Mouse (Mus musculus) skeletal muscle tissue, adult 2 months (tissue): ENCODE data around the gene Heatr9.
"Not testable (repeated sequence)": the region's sequence is repeated elsewhere in the genome, so short reads cannot be mapped to it uniquely, and the experiment has no call there.

ENCODE experiments used
- DNase-seq: peaks from one replicate; pipeline ENCODE4 v3.0.0-alpha.2; 2012; ENCODE audit warnings: low read depth, low spot score

Gene Heatr9

DNA sequence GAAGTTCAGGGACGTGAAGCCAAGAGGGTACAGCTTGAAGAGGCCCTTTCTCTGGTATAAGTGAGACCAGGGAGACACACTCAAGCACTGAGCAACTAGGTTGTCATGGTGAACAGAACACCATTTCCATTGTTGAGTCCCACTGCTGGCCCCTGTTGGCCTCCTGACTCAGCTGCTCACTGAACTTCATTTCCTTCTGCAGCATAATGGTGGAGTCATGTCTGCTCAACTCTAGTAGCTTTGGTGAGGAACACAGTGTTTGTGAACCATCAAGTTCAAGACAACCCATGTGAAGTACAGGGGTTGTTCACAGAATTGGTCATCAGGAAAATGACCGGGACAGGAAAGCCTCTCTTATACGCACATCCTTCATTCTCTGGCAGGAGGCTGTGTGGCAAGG is at the start of gene Heatr9:
Gene Heatr9 (minus strand): TSS at position 101 of the 400 bp plus-strand sequence.
- DNase-seq, result no peak

DNA sequence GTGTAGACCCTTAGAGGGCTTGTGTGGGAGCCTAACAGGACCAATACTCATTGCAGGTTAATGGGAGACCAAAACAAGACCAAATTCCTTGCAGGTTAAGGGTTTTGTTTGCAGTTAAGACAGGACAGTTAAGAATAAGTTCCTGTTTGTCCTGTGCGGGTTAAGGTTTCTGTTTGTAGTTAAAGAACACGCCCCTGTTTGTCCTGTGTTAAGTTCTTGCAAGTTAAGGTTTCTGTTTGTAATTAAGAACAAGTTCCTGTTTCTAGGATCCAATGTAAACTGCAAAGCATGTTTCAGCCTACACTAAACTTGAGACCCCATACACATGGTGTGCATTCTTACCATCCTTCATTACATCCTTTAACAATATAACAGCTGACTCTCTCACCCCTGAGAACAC is 48.2 kb upstream of the Heatr9 start:
- DNase-seq, result no peak

DNA sequence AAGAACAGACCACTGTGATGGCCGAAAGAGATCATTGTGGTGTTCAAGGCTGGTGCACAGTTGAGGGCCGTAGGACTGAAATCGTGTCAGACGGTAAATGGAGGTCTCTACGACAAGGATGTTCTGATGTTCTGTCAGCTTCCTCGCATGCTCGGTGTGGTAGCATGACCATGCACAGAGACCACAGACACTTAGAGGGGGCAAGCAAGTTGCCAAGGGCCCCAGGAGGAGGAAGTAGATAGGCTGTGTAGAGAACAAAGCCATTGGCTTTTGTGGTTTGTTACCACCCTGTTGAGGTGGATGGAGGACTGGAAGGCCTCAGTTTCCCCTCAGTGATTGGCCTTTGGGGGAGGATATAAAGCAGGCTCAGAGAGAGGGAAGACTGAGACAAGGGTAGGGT is 47.3 kb upstream of the Heatr9 start:
- DNase-seq, result no peak

DNA sequence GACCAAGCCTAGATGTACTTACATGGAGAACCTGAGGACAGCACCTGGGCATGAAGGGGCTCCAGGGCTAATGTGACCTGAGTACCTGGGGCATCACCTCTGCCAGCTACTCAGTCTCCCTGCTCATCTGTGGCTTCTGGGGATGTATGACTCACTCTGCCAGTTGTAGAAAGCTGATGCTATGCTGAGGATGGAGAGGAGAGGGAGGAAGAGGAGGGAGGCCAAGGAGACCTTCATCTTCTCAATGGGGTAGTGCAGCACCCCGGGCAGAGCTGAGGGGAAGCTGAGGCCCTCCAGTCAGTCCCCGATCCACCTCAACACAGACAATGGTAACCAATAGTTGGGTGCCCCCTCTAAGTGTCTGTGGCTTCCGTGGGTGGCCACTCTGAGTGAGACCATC is 46.8 kb upstream of the Heatr9 start:
- no peak for DNase-seq

DNA sequence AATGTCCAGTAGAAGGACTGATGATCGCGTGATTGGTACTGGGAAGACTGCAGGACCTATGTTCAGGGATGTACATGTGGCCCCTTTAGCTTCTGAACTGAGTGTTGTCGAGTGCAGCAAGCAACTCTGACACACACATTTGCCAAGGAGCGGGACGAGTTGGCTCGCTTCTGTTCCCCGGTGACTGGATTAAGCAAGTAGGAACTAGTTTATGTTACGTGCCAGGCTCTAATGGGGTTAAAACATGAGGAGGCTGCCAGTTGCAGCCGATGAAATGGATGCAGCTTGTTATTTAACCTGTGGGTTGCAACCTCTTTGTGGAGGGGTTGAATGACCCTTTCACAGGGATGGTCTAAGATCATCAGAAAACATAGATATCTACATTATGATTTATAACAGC is 46.1 kb upstream of the Heatr9 start:
- no peak for DNase-seq

DNA sequence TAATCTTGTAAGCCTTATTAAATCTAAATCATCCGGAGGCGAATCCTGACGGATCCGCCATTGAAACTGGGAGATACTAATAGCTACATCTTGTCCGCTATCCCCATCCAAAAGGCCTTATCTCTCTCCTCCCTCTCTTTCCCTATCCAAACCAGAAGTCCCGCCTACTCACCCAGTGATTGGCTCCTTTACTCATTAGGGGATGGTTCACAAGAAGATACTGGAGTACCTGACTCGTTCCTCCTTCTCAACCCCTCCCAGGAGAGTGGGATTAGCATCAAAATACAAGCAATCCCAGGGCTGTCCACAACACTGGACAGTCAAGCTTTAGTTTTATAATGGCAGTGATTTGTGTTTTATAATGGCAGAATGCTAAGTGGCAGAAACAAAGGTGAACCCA is 45.3 kb upstream of the Heatr9 start:
- no peak for DNase-seq

DNA sequence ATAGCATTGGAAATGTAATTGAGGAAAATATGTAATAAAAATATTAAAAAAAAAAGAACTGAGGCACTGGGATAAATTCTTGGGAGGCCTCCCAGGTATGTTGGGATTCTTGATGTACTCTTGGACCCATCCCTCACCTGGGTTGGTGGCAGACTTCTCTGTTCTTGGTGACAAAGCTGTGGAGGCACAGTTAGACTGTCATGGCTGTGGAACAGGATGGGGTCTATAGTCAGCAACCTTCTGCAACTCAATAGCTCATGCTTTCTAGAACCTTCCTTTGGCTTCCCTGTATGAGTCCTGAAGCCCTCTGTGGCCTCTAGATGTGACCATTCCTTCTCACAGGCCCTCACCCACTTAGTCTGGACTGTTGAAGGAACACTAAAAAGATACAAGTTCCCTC is 44.6 kb upstream of the Heatr9 start:
- DNase-seq, result no peak

DNA sequence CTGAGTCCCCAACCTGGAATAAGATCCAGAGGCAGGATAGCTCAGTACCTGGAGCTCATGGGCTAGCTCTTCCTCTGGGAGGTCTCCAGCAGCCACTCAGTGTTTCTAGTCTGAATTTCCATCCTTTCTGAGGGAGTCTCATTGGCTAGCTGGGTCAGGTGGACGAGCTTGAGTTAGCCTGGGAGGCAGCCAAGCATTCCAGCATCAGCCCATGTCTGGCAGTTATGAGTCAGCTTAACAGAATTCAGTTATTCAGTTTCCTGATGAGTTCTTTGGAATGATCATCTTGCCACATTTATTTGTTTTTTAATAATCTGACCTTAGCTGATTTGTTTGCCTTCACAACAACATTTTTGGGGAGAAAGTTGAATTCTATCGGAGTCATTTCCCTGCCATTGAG is 41.8 kb upstream of the Heatr9 start:
- DNase-seq, result peak; percentile 36

DNA sequence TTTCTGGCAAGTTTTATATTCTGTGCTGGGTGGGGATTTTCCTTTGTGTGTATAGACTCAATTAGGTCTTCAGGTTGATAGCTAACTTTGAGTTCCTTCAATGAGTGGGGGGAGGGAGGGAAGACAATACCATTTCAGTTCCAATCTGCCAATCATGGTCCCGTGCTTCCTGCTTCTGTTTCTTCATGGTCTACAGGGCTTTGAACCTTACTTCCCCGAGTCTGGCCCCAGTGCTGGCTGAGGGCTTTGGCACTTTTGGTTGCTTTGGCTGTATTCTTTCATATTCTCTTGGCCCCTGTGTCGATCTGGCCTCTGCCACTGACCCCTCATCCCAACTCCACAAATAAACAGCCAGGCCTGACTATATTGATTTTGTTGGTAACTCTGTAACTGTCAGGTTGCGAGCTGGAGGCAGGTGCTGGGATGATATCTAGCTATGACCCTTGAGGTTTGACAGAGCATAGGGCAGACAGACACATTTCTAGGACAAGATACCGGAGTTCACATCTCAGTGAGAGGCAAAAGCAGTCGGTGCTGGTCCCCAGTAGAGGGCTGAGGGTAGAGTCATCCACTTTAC is 40.4 kb upstream of the Heatr9 start:
- no peak for DNase-seq

DNA sequence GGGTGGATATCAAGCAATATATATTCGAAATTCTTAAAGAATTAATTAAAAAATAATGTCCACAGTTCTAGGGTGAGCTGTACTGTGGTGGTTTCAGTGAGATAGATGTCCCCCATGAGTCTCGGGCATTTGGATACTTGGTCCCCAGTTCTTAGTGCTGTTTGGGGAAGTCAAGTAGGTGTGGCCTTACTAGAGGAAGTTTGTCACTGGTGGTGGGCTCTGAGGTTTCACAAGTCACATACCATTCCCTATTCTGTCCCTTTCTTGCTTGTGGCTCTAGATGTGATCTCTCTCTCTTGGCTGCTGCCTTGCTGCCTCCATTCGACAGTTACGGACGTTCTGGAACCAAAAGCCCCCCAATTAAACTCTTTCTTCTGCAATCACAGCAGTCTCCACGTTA is 38.4 kb upstream of the Heatr9 start:
- DNase-seq, result no peak

DNA sequence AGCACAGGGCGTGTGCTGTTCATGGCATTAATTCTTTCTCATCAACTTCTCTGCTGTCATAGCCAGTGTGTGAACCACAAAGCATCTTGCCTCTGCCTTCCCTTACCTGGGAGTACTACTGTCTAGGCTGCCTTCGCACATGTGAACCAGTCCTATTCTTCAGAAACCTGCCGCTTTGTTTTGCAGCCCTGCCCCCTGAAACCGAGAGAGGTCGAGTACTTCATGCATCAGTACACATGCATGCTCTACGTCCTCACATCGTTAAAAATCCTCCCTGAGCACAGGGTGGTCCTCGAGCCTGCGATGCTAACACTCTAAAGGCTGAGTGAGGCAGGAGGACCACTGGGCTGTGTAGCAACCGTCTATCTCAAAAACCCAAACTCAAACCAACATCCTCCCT is 35.1 kb upstream of the Heatr9 start:
- DNase-seq, result no peak

DNA sequence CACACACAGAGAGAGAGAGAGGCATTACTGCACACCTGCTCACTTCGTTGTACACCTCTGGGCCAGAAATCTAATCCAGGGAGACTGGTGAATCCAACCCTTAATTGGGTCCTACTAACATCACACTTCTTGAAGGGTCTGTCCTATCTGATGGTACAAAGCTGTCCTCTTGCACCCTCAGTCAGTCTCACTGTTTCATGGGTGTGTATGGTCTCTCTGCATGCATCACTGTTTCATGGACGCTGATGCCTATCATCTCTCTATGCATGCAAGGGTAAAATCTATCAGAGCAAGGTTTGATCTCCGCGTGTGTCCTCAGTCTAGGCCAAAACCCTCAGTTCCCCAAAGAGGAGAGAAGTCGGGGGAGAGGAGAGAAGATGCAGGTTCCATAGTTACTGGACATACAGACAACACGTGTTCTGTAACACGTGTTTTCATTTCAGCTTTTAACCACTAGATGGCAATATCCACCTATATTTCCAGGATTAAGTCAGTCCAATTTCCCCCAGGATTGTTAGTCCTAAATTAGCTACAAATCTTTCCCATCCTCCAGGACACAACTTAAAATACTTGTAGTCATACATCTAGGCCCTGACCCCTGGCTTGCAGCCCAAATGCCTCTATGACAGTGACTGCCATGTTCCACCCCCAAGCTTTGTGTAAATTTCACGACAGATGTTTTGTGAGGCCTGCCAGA is 34.3 kb upstream of the Heatr9 start:
- peak; percentile 54 for DNase-seq

DNA sequence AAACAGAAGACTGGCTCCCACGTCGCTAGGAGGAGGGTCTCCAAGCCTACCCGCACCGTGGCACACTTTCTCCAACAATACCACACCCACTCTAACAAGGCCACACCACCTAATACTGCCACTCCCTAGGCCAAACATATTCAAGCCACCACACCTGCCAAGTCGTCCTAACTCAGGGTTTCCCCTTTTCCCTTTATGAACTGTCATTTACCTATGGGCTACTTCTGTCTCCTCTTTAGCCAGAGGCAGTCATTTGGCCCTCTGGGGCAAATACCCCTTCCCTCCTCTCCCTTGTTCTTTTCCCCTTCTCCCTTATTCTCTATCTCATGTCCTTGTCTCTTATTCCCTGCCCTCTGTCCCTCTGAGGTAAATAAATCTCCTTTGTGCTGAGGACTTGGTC is 29.7 kb upstream of the Heatr9 start:
- no peak for DNase-seq

DNA sequence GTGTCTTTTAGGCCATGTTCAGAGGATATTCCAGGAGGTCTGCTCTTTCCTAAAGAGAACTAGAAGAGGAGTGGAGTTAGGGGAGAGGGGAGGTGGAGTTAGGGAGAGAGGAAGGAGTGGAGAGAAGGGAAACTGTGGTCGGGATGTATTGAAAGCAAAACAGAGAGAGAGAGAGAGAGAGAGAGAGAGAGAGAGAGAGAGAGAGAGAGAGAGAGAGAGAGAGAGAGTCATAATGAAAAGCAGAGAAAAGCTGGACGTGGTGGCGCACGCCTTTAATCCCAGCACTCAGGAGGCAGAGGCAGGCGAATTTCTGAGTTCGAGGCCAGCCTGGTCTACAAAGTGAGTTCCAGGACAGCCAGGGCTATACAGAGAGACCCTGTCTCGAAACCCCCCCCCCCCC is 29.1 kb upstream of the Heatr9 start:
- not testable (repeated sequence) for DNase-seq

DNA sequence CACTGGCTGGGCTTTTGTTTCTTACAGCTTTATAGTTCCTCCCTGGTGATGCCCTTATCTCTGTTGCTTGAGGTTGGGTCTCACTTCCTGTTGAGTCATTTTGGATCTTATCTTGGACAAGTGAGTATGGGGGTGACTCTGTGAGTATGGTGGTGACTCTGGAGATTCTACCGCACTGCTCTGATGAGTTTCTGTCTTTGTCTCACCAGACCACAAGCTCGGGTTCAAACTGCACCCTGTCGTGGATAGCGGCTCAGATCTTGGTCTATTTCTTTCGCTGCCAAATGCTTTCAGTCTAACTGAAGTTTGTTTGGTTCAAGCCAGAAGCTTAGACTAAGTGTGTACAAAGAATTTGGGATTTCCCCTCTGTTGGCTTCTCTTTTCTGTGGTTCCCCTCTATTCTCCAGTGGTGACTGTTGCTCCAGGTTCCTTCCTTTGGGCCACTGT is 28.2 kb upstream of the Heatr9 start:
- DNase-seq, result no peak

DNA sequence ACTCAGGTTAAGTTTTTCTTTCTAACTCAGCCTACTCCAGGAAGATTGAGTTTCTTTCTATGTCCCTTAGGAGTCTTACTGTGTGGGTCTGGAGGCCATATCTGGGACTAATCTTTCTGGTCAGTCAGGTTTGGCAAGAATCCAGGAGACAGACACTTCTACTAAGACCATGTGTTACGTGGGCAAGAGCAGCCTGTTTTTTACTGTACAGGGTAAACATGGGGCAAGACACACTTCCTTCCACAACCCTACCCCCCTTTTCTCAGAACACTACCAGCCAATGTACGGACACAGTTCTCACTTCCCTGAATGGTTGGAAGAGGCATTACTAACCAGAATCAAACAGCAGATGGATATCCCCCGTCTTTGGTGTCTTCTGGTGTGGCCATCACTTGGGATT is 22.2 kb upstream of the Heatr9 start:
- no peak for DNase-seq

DNA sequence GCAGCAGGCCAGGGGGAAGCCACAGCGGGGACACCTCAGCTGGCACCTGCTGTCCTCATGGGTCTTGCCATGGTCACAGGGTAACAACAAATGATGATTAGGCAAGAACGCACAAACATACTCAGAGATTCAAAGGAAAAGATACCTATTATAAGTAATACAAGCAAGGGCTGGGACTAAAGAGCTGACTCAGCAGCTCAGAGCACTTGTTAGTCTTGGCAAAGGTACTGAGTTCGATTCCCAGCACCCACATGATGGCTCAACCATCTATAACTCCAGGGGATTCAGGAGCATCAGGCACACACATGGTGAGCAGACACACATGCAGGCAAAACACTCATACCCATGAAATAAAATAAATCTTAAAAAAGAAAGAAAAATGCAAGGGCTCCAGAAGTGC is 19.4 kb upstream of the Heatr9 start:
- DNase-seq, result no peak

DNA sequence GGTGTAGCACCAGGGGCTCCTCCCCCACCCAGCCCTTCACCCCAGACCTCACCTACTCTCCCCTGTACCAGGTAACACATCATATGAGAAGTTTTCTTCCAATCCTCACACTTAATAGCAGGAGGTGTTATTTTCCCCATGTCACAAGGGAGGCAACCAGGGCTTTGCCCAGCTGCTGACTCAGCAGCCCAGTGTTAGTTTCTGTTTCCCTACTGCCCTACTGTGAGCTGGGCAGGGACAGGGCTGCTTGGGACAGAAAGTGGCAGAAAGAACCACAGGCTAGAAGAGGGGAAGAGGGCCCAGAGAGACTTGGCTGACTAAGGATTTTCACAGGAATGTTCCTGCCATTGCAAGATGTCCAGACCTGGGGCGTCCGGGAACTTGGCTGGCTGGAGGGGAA is 19.0 kb upstream of the Heatr9 start:
- DNase-seq, result peak; percentile 18

DNA sequence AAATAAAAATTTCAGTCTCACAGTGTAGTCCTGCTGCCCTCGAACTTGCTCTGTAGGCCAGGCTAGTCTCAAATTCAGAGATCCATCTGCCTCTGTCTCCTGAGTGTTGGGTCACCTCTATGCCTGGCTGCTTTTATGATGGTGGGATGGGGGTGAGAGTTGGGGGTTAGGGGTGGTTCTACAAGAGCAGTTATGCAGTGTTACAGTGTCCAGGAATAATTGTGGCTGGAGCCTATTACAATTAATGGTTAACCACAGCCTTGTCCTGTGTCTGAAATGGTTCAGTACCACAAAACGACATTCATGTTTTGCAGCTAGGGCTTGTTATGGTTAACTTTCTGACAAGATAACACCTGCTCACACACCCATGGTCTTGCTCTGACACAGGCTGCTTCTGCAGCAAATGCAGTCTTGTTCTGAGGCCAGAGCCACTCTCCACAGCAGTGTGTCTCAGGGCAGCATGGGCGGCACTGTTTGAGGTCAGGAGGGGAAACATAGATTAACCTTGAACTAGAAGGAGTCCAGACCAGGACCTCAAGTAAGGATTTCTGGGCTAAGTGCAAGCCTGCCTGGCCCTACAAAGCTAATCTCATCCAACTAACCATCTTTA is 16.8 kb upstream of the Heatr9 start:
- no peak for DNase-seq

DNA sequence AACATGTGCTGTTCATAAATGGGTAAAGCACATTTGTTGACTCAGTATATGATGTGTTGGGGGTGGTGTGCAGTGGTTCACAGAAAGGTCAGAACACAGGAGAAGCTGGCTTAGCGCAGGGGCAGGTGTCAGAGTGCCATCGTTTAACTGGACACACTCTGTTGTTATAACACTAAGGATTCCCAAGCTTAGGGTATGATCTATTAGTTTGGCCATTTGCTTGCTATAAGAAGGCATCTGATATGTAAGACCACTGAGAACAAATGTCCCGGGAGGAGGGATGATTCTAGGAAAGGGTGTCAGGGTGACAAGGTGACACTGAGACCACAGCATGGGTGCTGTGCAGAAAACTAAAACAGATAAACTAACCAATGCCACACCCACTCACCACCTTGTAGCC is 14.9 kb upstream of the Heatr9 start:
- DNase-seq, result no peak

DNA sequence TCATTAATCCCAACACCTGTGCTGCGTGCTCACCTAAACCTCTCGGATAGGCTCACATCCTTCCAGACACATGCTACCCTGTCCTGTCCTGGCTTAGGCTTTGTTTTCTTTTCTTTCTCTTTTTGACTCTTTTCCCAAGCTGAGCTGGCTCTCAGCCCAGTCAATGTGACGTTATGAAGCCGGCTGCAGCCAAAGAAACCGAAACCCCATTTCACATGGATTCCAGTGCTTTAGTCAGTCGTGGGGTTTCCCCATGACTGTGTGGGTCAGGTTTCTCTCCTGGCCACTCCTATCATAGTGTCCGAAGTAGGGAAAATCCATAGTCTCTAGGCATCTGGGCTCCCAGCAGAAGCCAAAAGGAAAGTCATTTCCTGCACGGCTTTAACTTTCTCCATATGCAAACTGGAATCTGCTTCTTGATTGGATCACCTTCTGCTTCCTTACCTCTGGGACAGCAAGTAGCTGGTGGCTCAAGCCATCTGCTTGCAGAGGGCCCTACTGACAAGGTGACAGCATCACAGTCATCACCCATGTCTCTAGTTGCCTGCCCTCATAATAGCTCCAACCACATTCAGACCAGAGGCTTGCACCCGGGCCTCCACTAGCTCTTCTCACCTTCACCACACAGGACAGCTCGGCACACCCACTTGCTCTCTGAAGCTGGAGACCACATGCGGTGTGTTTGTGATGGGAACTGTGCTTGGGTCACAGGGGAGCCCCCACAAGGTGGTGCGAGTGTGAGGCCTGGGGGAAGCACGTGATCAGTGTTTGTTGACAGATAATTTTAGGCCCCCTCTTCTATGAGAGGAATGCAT is 12.8 kb upstream of the Heatr9 start:
- DNase-seq, result peak; percentile 69

DNA sequence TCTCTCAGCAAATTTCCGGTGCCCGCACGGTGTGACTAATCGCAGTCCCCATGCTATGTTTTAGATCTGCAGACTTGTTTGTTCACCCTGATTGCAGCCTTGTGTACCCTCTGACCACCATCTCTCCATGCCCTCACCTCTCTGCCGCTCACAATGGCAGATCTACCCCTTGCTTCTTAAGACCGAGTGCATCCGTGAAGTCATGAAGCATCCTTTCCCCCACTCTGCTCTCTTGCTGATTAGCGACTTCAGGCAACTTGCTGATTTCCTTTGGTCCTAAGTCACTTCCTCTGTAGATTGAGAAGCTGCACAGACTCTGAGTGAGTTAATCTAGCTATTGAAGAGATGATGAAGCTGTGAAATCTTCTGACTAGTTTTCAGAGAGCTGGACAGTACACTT is 12.2 kb upstream of the Heatr9 start:
- DNase-seq, result no peak

DNA sequence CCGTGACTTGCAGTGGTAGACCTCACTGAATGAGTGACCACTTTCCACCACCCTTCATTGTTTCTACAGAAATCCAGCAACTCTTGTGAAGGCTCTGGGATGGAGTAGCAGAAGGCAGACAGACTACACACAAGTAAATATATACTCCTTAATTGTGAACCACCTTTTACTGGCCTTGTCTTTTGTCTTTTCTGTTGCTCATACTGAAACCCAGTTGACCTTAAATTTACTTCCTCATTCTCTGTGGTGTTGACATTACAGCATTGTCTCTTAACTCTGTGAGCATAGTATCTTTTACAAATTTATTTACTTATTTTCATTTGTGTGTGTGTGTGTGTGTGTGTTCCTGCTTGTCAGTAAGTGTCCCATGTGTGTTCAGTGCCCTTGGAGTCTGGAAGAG is 11.2 kb upstream of the Heatr9 start:
- DNase-seq, result no peak
